Mouse (Mus musculus) induced T-regulatory cell, adult 2 months (primary cell): ENCODE measurements around the gene Abat.
A peak's percentile ranks its signal among the peaks of the same experiment; 100 is the strongest.

ENCODE experiments used
- DNase-seq: peaks from one replicate; pipeline ENCODE4 v3.0.0-alpha.2; 2012; ENCODE audit warnings: low read depth

Abat gene

DNA sequence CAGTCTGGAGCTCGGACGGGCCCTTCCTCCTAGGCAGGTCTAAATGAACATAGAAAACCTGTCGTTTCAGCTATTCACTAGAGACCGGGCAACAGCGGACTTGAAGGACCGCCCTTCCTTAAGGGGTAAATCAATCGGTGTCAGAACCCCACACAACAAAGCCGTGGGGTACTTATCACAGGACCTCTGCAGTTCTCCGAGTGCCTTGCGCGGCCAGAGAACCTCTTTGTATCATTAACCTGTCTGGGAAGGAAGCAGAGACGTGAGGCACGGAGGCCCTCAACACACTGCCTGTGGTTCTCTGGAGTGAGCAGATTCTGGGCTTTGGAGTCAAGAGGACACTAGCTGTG is 123.6 kb downstream of the Abat start:
- no peak for DNase-seq

DNA sequence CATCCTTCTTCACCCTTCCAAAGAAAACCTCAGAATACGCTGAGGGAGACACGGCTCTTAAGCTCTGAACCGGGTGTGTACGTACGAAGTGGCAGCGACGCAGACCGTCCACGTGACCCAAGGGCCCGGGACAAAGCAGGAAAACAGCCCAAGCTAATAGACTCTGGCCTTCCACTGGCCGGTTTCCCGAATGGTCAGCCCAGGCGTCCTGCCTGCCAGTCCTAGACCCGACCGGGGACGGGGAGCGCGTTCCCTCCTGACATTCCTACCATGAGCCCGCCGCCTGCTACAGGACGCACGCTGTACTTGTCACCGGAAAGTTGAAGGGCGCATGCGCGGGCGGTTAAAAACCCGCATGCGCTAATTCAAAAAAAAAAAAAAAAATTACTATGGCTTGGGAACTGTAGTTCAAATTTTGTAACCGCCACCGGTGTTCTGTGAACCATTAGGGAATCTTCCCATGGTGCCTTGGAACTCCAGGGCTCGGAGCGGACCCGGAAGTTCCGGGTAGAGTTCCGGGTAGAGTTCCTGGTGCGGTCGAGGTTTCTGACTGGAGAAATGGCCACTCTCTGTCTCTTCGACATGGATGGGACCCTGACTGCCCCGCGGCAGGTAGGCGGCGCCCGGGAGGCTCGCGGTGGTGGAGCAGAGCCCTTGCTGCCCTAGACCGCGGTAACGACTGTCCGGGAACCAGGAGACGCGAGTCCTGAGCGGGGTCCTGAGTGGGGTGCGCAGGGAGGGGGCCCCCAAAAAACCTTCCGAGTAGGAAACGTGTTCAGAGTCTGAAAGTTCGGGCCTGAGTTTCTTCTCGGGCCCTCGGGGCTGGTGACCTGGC is 124.2 kb downstream of the Abat start, which contains the start of the genes Pmm2 and Tmem186:
TSS of gene Pmm2 (plus strand) at position 458 of the 835 bp plus-strand sequence.
TSS of gene Tmem186 (minus strand) at position 496 of the 835 bp plus-strand sequence.
- DNase-seq = peak; percentile 95

DNA sequence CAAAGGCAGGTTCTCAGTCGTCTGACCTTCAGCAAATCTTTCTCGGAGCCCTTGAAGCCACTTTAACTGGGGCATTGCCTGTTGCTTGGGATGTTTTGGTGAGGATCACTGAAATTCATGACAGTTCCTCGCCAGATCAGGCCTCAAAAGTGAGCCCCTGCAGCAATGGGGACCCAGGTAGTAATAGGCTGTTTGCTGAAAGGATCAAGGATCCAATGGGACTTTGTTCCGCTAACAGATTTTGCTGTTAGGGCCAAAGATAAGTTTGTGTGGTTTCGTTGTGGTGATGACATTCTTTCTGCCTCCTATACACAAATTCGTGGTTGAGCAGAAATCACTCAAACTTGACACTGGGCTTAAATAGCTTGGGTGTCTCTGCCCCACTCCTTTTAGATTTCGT is 124.9 kb downstream of the Abat start:
- DNase-seq = no peak

DNA sequence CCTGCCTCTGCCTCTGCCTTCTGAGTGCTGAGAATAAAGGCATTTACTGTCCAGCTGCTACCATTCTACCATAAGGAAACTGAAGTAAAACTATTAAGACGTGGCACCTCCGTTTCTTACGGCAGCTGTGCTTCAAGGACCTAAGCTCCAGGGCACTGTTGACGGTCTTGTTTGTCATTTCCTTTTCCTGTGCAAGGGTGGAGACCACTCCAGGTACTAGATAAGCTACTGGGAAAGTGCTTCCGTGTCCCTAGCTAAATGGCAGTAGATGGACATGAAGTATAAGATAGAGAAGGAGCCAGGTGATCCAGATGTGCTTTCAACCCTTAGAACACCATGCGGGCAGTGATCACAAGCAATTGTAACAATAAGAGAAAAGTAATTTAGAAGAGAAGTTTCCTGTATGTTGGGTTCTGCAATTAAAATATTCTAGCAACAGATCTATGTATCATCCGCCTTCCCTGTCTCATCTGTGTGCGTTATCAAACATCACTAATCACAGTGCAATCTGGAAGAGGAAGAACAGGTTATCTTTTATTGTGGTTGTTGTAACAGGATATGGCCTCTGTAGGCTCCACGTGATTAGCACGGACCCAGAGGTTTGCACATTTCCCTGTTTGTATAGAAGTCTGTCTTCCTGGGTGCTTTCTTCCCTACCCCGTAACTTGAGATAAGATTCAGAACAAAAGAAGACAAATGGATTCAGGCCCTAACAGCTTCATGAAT is 126.4 kb downstream of the Abat start:
- peak; percentile 69 for DNase-seq

DNA sequence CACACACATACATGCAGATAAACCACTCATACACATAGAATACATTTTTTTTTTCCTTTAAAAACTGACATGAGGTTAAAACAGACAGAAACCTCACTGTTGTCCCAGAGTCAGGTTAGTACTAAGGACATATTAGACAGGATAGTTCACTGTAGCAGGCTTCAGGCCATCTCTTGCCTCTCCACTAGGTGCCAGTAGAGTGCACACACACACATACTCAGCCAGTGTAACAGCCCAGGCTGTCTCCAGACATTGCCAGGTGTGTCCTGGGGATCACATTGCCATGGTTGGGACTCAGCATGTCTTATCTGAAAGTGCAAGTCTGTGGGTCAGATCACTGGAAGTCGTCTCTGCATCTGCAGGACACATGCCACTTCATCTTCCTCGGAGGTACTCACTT is 130.6 kb downstream of the Abat start:
- DNase-seq = peak; percentile 71

DNA sequence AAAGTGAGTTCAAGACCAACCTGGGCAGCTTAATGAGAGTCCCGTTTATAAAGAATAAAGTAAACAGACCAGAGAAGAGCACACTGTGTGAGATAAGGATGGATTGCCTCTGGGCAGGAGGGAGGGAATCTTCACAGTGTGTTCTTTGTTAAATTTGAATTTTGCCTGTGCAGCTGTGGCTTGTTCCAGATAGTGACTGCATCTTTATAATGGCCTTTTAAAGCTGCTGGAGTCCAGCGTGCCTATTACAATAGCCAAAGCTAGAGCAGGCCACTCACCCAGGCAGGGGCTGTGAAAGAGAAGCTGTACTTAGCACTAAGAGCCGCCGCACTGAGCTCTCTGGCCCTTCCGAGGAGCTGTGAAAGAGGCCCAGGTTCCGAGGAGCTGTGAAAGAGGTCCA is 132.3 kb downstream of the Abat start:
- no peak for DNase-seq

DNA sequence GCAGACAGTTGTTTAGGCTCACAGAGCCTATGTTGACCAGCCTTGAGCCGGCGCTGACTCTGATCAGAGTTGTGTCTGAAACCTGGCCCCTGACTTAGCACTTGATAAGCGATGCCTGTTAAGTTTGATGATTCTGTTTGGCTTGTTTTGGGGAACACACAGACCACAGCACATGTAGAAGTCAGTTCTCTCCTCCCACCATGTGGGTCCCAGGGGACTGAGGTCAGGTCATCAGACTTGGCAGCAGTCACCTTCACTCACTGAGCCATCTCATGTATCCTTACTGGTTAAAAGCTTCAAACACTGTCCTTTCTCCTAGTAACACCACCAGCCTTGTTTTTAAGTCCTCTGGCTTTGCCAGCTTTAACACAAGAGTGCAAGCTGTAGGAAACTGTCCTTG is 136.8 kb downstream of the Abat start:
- no peak for DNase-seq

DNA sequence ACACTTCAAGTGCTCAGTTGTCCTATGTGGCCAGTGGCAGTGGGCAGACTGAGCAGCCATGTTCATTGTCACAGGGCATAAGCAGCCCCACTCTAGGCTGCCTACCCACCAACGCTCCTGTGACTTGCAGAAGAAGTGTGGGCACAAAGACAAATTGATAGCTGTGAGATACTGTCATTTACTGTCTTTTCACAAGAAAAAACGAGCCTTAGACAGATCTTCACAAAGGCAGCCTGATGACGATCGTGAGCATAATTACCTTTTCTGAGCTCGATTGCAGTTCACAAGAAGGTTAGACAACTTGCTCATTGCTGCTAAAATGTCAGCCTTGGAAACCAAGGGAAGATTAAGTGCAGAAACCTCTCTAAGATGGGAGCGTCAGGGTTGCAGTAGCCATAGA is 141.9 kb downstream of the Abat start:
- no peak for DNase-seq

DNA sequence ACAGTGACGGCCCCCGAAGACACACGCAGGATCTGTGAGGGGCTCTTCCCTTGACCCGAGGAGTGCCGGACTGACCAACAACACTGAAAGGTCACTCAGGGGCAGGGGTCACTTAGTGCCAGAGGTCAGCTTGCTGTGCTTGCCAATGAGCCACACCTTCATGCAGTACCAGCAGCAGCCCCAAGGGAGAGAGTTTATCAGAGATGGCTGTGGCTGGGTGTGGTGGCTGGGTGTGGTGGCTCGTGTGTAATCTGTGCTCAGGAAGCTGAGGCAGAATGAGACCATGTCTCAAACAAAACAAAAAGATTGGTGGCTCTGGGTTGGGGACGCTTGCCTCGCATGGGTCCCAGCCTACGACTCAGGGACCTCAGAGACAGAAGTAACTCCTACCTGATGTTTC is 142.4 kb downstream of the Abat start:
- peak; percentile 66 for DNase-seq

DNA sequence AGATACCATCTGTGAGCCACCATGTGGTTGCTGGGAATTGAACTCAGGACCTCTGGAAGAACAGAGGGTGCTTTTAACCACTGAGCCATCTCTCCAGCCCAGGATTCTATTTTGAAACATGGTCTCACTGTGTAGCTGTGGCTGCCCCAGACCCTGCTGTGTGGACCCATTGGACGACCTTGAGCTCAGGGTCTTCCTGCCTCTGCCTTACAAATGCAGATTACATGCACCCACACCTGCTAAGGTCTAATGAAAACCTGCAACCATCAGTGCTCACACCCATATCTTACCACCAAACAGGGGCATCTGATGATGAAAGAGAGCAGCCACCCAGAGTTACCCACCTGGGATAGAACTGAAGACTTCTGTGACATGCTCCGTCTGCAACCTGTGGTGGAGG is 143.0 kb downstream of the Abat start:
- DNase-seq = no peak

DNA sequence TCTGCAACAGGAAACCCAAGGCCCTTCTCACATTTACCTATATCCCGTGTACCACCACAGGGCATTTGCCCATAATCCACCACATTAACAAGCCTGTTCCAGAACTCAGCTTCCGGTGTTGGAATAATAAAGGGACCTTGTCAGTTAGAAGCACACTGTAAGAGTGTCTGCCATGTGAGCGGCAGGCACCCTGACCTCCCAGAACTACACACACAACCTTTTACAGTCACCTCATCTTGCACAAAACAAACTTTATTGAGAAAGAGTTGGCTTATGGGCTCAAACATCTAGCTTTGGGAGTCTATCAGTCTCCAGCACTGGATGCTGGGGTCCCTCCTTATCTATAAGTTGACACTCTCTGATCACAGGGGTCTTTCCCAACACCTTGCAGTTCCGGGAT is 145.1 kb downstream of the Abat start:
- no peak for DNase-seq

DNA sequence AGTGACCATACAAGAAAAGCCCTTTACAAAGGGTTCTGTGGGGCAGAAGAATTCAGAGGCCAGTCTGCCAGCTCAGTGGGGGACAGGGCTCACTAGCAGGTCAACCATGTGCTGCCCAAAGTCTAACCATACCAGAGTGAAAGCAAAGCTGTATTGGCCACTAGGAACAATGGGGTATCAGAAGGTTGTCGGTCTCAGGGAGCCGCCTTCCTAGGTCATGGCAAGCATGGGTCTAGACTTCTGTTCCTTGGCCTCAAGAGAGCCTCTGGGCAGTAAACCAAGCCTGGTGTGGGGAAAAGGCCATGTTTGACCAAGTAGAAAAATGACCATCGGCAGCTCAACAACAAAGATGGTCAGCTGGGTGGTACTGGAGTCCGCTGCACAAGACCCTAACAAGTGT is 145.5 kb downstream of the Abat start:
- DNase-seq = no peak

DNA sequence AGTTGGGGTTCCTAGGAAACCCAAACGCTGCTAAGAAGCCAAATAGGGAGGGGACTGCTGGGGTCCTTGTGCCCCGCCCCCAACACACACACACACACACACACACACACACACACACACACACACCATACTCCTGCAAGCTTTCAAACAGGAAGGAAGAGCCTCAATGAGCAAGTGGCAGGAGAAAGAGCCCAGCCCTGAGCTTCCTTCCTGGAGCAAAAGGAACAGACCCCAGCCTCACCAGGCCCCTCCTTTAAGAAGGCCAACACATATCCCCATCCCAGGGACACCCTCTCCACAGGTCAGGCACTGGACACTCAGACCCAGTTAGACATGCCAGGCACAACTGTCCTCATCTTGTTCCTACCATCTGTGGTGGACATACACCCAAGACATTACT is 149.8 kb downstream of the Abat start:
- DNase-seq = no peak

DNA sequence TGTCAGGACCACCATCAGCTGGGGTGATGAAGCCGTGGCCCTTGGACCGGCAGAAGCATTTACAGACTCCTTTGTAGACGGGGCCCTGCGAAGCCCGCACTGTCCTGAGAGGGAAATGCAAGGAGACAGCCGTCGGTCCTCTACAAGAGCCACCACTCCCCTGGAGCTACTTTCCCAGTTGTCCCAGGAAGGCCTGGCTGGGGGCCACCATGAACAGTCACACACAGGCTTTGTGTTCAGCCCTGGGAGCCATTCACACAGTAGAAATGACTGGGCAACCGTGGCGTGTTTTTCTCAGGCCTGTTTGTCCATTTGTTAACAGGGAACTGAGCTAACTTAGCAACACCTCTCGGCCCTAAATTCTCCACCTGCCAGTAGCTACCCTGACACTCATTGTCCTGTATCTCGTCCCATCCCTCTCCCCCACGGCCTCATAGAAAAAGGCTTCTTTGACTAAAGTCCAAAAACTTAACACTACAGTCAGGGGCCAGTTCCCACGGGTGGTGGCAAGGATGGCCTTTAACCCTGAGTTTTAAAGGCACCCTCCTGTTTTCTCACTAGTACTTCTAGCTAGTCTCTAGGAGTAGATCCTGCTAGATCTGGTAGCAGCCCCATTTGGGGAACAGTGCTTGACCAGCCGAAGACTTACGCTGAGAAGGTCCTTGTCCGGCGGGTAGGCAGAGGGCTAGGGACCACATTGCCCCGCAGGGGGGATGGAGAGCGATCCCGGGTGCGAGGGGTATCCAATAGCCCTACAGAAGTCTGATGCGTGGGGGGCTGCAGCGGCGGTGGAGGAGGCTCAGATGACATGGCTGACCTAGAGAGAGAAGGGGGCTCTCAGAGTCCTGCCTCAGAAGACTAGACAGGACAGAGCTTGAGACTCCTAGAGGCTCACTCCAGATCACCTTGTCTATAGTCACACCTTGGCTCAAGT is 150.6 kb downstream of the Abat start:
- DNase-seq = no peak

DNA sequence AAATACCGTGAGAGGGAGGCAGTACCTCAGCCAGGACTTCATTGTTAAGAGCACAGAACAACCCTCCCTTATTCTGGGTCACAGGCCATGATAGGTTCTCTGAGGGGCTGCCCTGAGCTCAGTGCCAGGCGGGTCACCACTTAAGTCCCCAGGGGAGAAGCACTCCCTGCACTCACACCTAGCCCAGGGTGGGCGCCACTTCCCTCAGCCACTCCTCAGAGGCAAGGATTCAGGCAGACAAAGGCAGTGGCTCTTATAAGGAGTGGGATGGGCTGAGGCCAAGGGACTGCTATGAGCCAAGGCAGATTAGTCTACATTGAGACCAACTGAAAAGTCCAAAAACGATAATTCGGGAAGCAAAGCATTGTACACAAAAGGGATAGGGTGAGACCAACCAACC is 152.1 kb downstream of the Abat start:
- no peak for DNase-seq

DNA sequence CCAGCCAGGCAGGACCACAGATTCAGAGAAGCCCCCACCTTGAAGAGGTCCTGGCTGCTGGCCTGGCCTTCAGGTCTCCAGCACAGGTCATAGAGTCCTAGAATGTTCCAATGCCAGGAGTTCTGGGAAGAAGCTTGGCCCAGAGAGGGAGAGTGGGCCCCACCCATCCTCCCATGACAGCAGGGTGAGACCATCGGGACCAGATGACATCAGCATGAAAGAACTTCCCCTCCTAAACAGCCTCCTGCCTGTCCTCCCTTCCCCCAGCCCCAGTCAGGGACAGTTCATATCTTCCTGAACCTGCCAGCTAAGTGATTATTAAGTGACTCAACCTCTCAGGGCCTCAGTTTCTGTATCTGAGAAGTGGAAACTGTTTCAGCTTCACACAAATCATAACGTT is 153.2 kb downstream of the Abat start:
- DNase-seq = no peak

DNA sequence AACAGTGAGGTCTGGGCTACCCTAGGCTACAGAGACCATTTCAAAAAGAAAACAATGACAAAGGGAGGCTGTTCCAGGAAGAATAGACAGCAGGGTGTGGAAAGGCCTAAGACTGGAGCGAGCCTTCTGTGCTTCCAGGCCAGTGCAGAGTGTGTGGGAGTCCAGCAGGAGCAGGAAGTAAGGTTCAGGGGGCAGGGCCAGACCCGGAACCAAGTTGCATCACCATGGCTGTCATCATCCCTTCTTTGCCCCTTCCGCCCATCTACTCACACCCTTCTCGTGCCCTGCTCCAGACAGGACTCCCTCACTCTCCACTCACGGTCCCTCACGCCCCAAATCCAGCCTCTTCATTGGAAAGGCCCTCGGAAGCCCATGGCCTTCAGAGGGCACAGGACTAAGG is 154.0 kb downstream of the Abat start:
- no peak for DNase-seq

DNA sequence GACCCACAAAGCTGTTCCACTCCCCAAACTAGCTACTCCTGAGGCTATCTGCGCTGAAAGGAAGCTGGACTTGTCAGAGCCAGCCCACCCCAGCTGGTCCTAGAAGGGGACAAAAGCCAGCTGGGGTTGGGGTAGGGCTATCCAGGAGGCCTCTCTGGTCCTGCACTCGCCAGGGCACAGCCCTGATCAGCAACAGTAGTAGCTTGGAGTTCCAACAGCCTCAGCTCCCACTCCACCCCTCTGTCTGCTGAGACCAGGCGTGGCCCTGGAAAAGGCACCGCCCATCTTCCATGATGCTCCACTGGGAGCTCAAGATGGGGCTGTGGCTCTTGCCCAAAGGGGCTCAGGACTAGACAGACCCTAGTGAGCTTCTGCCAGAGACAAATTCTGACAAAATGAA is 154.6 kb downstream of the Abat start:
- DNase-seq = no peak

DNA sequence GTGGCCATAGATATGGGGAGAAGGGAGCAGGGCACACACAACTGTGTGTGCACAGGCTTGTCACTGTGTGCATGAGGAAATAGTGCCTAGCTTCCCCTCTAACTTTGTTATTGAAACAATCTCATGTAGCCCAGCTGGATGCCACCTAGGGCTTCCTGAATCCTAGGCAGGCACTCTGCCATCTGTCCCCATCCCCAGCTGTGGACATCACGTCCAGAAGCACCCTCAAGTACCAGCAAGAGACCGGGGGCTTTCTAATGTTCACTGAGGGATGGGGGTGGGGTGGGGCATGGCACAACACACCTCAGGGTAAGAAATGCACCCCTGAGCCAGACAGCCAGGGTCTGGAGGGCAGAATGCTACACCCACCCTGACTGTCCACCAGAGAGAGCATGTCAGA is 155.2 kb downstream of the Abat start:
- no peak for DNase-seq

DNA sequence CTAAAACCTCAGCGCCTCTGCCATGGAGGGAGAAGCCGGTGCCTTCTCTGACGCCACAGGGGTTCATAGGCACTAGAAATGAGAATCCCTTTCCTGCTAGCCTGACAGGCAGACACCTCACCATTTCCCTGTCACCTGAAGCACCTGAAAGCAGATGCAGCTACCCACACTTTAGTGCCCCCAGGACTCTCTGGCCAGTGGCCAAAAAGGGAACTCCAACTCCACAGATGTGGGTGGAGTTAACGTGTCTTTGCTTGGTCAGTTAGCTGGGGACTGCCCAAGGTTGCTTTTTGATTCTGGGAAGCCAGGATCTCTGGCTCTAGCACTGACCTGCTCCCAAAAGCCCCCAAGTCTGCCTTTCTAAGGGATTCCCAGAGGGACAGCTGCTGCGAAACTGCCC is 156.2 kb downstream of the Abat start:
- no peak for DNase-seq

DNA sequence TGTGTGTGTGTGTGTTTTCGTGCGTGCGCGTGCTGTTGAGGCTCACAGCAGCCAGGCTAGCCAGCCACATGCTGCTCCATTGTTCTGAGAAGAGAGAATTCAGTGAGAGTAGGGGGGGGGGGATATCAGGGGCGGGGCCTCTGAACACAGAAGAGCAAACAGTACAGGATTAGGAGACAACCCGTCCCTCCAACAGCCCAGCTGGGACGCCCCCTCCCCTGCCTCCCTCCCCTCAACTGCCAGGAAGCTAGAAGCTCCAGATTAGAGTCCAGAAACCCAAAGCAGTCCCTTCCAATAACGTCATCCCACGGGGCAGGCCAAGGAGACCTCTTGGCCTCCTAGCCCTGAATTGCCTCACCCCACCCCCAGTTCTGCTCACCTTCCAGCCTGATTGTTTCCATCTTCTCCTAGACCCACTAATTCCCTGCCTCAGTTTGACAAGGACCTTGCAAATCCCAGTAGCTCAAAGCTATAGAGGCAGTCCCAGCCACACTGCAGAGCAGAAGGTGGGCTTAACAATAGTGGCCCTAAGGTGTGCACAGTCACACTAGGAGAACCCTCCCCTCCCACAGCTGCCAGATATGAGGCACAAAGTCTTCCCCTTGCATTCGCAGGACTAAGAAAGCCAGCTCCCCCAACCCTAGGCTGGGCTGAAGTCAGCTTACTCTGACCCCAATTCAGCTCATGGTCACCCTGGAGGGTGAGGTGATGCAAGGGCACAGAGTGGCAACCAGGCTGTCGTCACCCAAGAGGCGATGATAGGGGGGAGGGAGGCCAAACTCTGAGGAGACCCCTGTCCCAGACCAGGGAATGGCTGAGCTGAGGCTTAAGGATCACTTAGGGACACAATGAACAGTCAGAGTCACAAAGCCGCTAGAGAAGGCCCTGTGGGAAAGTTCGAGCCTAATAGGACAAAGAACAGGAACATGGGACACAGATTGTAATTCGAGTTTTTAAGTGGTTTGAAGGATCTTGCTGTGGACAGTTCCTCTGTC is 157.1 kb downstream of the Abat start:
- no peak for DNase-seq
